Mouse (Mus musculus): ENCODE measurements around the gene Olfr1331. TPM values are rescaled to one million over a fixed set of nuclear protein-coding genes. Genes with fewer than 3 reads are reported as not detected.
"Not testable (repeated sequence)": the region's sequence is repeated elsewhere in the genome, so short reads cannot be mapped to it uniquely, and the experiment has no call there.

The Olfr1331 gene
- 0.13 TPM in 1 of 2 replicates, not detected in the other for polyA plus RNA-seq (2014; fragmentation: Nextera tagmentation; extraction: Ambion mirVana)

DNA sequence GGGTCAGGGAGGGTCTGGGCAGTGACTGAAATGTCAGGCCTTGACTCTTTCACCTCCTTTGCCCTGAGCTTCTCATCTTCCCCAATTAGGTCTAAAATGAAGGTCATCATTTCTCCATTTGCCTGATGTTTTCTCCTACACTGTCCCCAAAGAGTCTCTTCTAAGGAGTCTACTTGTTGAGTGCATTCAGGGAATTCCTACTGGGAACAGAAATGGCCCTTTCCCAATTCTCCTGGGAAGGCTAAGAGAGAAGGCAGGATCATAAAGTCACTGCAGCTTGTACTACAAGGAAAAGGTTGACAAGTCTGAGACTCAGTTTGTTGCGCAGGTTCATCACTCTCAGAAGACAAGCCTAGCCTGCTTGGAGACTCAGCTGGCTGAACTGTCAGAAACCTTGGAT, at the start of gene Olfr1331:
TSS of gene Olfr1331 (plus strand) at position 301 of the 400 bp plus-strand sequence.
- Histone ChIP-seq H3K4me3 (ENCODE audit: low read depth, low read length) (no peak within 1 kb of the TSS), H3K9ac (ENCODE audit: low read depth, low read length) (no peak within 1 kb of the TSS), H3K4me1 (ENCODE audit: control insufficient read depth, insufficient read depth, low read length) (no peaks in the 10 kb centered on the region), H3K27me3 (replicated peaks; ENCODE audit: control insufficient read depth, insufficient read depth, low read length) (no peaks in the 10 kb centered on the region), H3K36me3 (ENCODE audit: control insufficient read depth, insufficient read depth, low read length) (no peaks in the 10 kb centered on the region), H3K4me2 (ENCODE audit: low read depth, low read length) (no peak within 1 kb of the TSS), H3K9me3 (ENCODE audit: control insufficient read depth, low read length) (no peaks in the 10 kb centered on the region), H3K27ac (replicated peaks; ENCODE audit: low read depth, low read length) (no peak within 1 kb of the TSS)
- 100% methylated on average over 1 of the region's 1 CpGs for WGBS
- ATAC-seq (ENCODE audit: low read depth): no peak
- DNase-seq (ENCODE audit: low spot score): no peak

DNA sequence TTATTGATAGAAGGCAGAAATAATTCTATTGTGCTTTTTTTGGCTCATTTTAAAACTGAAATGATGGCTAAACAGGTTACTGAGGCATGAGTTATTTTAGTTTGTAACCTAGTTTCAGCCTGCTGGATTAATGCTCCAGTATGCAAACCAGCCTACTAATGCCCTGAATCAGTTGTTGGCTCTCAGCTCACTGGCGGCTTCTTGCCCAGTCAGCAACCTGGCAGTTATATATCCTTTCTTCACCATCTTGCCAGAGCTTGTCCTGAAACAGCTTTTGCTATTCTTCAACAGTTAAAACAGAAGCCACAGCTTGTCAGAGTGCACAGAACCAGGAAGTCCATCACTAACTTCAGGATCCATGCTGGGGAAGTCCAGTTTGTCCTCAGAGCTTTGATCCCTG, 45.5 kb upstream of the Olfr1331 start:
- no peaks in the 10 kb centered on the region for H3K9me3 ChIP-seq (ENCODE audit: control insufficient read depth, low read length)
- no peaks in the 10 kb centered on the region for H3K36me3 ChIP-seq (ENCODE audit: control insufficient read depth, insufficient read depth, low read length)
- 96% methylated on average over 1 of the region's 1 CpGs for WGBS
- DNase-seq (ENCODE audit: low spot score): no peak
- no peak overlapping the region for H3K4me3 ChIP-seq (ENCODE audit: low read depth, low read length)
- no peak for ATAC-seq (ENCODE audit: low read depth)
- H3K27me3 ChIP-seq (replicated peaks; ENCODE audit: control insufficient read depth, insufficient read depth, low read length): no peaks in the 10 kb centered on the region
- H3K4me2 ChIP-seq (ENCODE audit: low read depth, low read length): no peak overlapping the region
- no peak overlapping the region for H3K27ac ChIP-seq (replicated peaks; ENCODE audit: low read depth, low read length)
- H3K9ac ChIP-seq (ENCODE audit: low read depth, low read length): no peak overlapping the region
- no peaks in the 10 kb centered on the region for H3K4me1 ChIP-seq (ENCODE audit: control insufficient read depth, insufficient read depth, low read length)

DNA sequence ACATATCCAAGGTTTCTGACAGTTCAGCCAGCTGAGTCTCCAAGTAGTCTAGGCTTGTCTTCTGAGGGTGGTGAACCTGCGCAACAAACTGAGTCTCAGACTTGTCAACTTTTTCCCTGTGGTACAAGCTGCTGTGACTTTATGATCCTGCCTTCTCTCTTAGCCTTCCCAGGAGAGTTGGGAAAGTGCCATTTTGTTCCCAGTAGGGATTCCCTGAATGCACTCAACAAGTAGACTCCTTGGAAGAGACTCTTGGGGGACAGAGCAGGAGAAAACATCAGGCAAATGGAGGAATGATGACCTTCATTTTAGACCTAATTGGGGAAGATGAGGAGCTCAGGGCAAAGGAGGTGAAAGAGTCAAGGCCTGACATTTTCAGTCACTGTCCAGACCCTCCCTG, 28.3 kb upstream of the Olfr1331 start, which contains the start of gene Olfr1333:
TSS of gene Olfr1333 (minus strand) at position 101 of the 400 bp plus-strand sequence.
- WGBS: 96% methylated on average over 1 of the region's 1 CpGs
- DNase-seq (ENCODE audit: low spot score): no peak
- no peak for ATAC-seq (ENCODE audit: low read depth)
- Histone ChIP-seq H3K9ac (ENCODE audit: low read depth, low read length) (no peak within 1 kb of the TSS), H3K9me3 (ENCODE audit: control insufficient read depth, low read length) (no peaks in the 10 kb centered on the region), H3K27ac (replicated peaks; ENCODE audit: low read depth, low read length) (no peak within 1 kb of the TSS), H3K36me3 (ENCODE audit: control insufficient read depth, insufficient read depth, low read length) (no peaks in the 10 kb centered on the region), H3K4me3 (ENCODE audit: low read depth, low read length) (no peak within 1 kb of the TSS), H3K4me2 (ENCODE audit: low read depth, low read length) (no peak within 1 kb of the TSS), H3K27me3 (replicated peaks; ENCODE audit: control insufficient read depth, insufficient read depth, low read length) (no peaks in the 10 kb centered on the region), H3K4me1 (ENCODE audit: control insufficient read depth, insufficient read depth, low read length) (no peaks in the 10 kb centered on the region)

DNA sequence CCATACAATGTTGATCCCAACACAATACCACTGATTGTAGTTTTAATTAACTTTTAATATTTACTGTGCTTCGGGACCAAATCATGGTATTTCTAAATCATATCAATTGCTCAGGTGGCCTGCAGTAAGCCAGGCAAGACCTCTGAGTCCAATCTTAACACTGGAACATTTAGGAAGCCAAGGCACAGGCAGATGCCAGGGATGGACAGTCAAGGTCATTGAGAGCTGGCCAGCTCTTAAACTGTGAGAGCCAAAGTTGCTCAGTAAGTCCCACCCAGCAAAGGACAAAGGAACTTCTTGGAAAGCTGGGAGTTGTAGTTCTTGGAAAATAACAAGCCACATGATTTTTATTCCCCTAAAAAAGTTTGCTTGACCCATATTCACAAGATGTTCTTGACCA, 2.7 kb upstream of the Olfr1331 start:
- no peak overlapping the region for H3K9ac ChIP-seq (ENCODE audit: low read depth, low read length)
- ATAC-seq (ENCODE audit: low read depth): no peak
- H3K4me3 ChIP-seq (ENCODE audit: low read depth, low read length): no peak overlapping the region
- no peak overlapping the region for H3K4me2 ChIP-seq (ENCODE audit: low read depth, low read length)
- no peaks in the 10 kb centered on the region for H3K4me1 ChIP-seq (ENCODE audit: control insufficient read depth, insufficient read depth, low read length)
- H3K27ac ChIP-seq (replicated peaks; ENCODE audit: low read depth, low read length): no peak overlapping the region
- H3K36me3 ChIP-seq (ENCODE audit: control insufficient read depth, insufficient read depth, low read length): no peaks in the 10 kb centered on the region
- no peak for DNase-seq (ENCODE audit: low spot score)
- H3K27me3 ChIP-seq (replicated peaks; ENCODE audit: control insufficient read depth, insufficient read depth, low read length): no peaks in the 10 kb centered on the region
- H3K9me3 ChIP-seq (ENCODE audit: control insufficient read depth, low read length): no peaks in the 10 kb centered on the region
- WGBS: 84% methylated on average over 1 of the region's 1 CpGs

DNA sequence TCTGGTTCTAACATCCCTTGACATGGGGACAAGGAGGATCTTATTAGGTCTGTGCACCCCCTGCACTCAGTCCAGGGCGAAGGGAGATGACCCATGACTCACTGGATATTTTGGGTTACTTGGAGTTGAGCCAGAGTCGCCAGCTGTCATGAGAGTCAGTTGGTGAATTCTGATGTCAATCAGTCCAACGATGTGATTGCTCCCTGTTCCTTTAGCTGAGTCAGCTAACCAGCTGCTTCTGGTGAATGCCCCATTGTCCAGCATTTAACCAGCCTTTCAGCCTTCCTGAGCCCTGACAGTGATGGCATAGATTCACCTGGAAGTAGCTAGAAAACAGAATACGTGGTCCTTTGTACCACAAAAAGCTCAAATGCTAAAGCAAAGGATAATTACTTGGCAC, 1.7 kb upstream of the Olfr1331 start:
- H3K9me3 ChIP-seq (ENCODE audit: control insufficient read depth, low read length): no peaks in the 10 kb centered on the region
- H3K4me3 ChIP-seq (ENCODE audit: low read depth, low read length): no peak overlapping the region
- whole genome bisulfite sequencing: 50% methylated on average over 4 of the region's 4 CpGs
- no peaks in the 10 kb centered on the region for H3K36me3 ChIP-seq (ENCODE audit: control insufficient read depth, insufficient read depth, low read length)
- DNase-seq (ENCODE audit: low spot score) (peak; percentile 45), ATAC-seq (ENCODE audit: low read depth) (peak; percentile 18; the same call in 1 of the 2 replicates)
- H3K9ac ChIP-seq (ENCODE audit: low read depth, low read length): no peak overlapping the region
- H3K4me1 ChIP-seq (ENCODE audit: control insufficient read depth, insufficient read depth, low read length): no peaks in the 10 kb centered on the region
- H3K27ac ChIP-seq (replicated peaks; ENCODE audit: low read depth, low read length): no peak overlapping the region
- no peaks in the 10 kb centered on the region for H3K27me3 ChIP-seq (replicated peaks; ENCODE audit: control insufficient read depth, insufficient read depth, low read length)
- H3K4me2 ChIP-seq (ENCODE audit: low read depth, low read length): no peak overlapping the region

DNA sequence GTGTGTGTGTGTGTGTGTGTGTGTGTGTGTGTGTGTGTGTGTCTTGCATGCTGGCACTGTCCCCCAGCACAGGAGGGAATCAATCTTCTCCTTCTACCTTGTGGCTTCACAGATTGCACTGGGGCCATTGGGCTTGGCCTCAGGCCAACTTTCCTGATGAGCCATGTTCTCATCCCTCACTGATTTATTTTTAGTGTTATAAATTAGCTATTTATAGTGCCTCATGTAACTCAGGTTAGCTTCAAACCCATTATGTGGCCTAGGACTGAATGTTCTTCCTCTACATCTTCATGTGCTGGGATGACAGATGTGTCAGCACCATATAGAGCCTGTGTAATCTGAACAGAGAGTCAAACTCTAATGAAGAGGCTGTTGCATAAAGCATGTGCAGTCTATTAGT, 3.1 kb downstream of the Olfr1331 start:
- H3K27me3 ChIP-seq (replicated peaks; ENCODE audit: control insufficient read depth, insufficient read depth, low read length): no peaks in the 10 kb centered on the region
- H3K4me3 ChIP-seq (ENCODE audit: low read depth, low read length): no peak overlapping the region
- H3K4me1 ChIP-seq (ENCODE audit: control insufficient read depth, insufficient read depth, low read length): no peaks in the 10 kb centered on the region
- H3K9me3 ChIP-seq (ENCODE audit: control insufficient read depth, low read length): no peaks in the 10 kb centered on the region
- H3K9ac ChIP-seq (ENCODE audit: low read depth, low read length): no peak overlapping the region
- no peak overlapping the region for H3K27ac ChIP-seq (replicated peaks; ENCODE audit: low read depth, low read length)
- no peaks in the 10 kb centered on the region for H3K36me3 ChIP-seq (ENCODE audit: control insufficient read depth, insufficient read depth, low read length)
- no peak overlapping the region for H3K4me2 ChIP-seq (ENCODE audit: low read depth, low read length)
- ATAC-seq (ENCODE audit: low read depth): no peak
- no peak for DNase-seq (ENCODE audit: low spot score)

DNA sequence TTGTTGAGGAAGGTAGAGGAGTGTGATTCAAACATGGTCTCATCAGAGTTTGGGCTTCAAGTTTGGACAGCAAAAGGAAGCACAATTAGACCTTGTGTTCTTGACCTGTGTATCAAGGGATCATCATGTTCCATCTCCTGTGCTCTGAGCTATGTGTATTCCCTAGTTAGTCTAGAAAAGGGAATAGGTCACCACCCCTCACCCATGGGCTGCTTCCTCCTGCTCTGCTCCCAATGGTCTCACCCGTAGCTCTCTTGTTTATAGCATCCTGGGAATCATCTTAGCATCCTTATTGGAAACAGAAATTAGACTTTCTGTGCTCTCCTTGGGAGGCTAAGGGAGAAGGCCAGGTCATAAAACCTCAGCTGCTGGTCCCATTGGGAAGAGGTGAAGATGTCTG, 23.8 kb downstream of the Olfr1331 start, which contains the start of gene Olfr1330:
TSS of gene Olfr1330 (plus strand) at position 301 of the 400 bp plus-strand sequence.
- Histone ChIP-seq H3K4me1 (ENCODE audit: control insufficient read depth, insufficient read depth, low read length) (no peaks in the 10 kb centered on the region), H3K27ac (replicated peaks; ENCODE audit: low read depth, low read length) (no peak within 1 kb of the TSS), H3K9me3 (ENCODE audit: control insufficient read depth, low read length) (no peaks in the 10 kb centered on the region), H3K4me2 (ENCODE audit: low read depth, low read length) (no peak within 1 kb of the TSS), H3K9ac (ENCODE audit: low read depth, low read length) (no peak within 1 kb of the TSS), H3K36me3 (ENCODE audit: control insufficient read depth, insufficient read depth, low read length) (no peaks in the 10 kb centered on the region), H3K4me3 (ENCODE audit: low read depth, low read length) (no peak within 1 kb of the TSS), H3K27me3 (replicated peaks; ENCODE audit: control insufficient read depth, insufficient read depth, low read length) (no peaks in the 10 kb centered on the region)
- DNase-seq (ENCODE audit: low spot score): no peak
- ATAC-seq (ENCODE audit: low read depth): no peak
- WGBS: 71% methylated on average over 1 of the region's 1 CpGs

DNA sequence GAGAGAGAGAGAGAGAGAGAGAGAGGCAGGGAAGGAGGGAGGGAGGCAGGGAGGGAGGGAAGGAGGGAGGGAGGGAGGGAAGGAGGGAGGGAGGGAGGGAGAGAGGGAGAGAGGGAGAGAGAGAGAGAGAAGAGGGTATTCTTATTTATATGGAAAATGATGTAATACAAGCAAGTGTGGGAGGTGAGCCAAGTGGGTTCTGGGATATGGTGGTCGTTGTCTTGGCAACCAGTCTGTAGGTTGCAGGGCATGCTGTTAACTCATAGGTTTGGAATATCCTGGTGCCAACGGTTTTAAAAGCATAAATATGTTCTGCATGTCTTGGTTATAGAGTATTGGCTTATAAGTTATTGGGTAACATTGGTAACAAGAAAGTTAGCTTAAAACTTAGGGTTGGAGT, 37.5 kb downstream of the Olfr1331 start:
- Histone ChIP-seq H3K4me2 (ENCODE audit: low read depth, low read length) (no peak overlapping the region), H3K4me1 (ENCODE audit: control insufficient read depth, insufficient read depth, low read length) (no peaks in the 10 kb centered on the region), H3K27me3 (replicated peaks; ENCODE audit: control insufficient read depth, insufficient read depth, low read length) (no peaks in the 10 kb centered on the region), H3K36me3 (ENCODE audit: control insufficient read depth, insufficient read depth, low read length) (no peaks in the 10 kb centered on the region), H3K9ac (ENCODE audit: low read depth, low read length) (no peak overlapping the region), H3K4me3 (ENCODE audit: low read depth, low read length) (no peak overlapping the region), H3K27ac (replicated peaks; ENCODE audit: low read depth, low read length) (no peak overlapping the region), H3K9me3 (ENCODE audit: control insufficient read depth, low read length) (no peaks in the 10 kb centered on the region)
- DNase-seq (ENCODE audit: low spot score): peak; percentile 14
- no peak for ATAC-seq (ENCODE audit: low read depth)
- WGBS: 61% methylated on average over 2 of the region's 2 CpGs

DNA sequence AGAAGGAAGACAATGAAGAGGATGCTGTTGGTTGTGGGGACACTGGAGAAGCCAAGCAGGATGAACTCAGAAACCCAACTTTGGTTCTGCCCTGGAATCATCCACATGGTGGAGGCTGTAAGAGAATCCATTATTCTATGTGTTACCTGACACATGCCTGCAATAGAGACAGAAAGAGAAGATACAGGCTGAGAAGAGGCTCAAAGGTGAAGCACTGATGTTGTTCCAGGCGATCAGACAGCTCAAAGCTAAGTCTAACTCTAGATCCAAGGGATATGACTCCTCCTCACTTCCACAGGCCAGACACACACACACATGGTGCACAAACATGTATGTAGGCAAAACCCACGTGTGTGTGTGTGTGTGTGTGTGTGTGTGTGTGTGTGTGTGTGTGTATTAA, 52.9 kb downstream of the Olfr1331 start, which contains the start of gene Olfr1329:
TSS of gene Olfr1329 (minus strand) at position 101 of the 400 bp plus-strand sequence.
- H3K4me1 ChIP-seq (ENCODE audit: control insufficient read depth, insufficient read depth, low read length); H3K27me3 ChIP-seq (replicated peaks; ENCODE audit: control insufficient read depth, insufficient read depth, low read length); H3K27ac ChIP-seq (replicated peaks; ENCODE audit: low read depth, low read length); DNase-seq (ENCODE audit: low spot score); H3K4me3 ChIP-seq (ENCODE audit: low read depth, low read length); H3K9ac ChIP-seq (ENCODE audit: low read depth, low read length); H3K9me3 ChIP-seq (ENCODE audit: control insufficient read depth, low read length); ATAC-seq (ENCODE audit: low read depth); H3K36me3 ChIP-seq (ENCODE audit: control insufficient read depth, insufficient read depth, low read length); H3K4me2 ChIP-seq (ENCODE audit: low read depth, low read length): not testable (repeated sequence)
- 63% methylated on average over 2 of the region's 2 CpGs for WGBS

Measured in embryonic facial prominence, embryonic 14.5 days (tissue).